Mouse (Mus musculus) kidney, embryonic 16.5 days (tissue): Measurements from ENCODE around the gene Zkscan3. TPM values are rescaled to one million over a fixed set of nuclear protein-coding genes. Genes with fewer than 3 reads are reported as not detected.
A peak's percentile ranks its signal among the peaks of the same experiment; 100 is the strongest.

Experiments
- ATAC-seq: fragments of 200-750 bp; cut with Nextera tagmentation; 2 replicates; pipeline ENCODE4 v1.8.0; 2017; ENCODE audit warnings: moderate TSS enrichment; ENCODE audit not compliant: low FRiP score, low TSS enrichment
- H3K27ac ChIP-seq: fragments of 300-500 bp; sonication (generic); 2 replicates; pipeline ENCODE4 v1.5.1; 2014; ENCODE audit warnings: low read length
- H3K27me3 ChIP-seq: fragments of 300-500 bp; sonication (generic); 2 replicates; pipeline ENCODE4 v1.6.1; 2014; ENCODE audit warnings: low read length, control low read depth, mixed read lengths; ENCODE audit not compliant: insufficient read depth
- H3K36me3 ChIP-seq: fragments of 300-500 bp; sonication (generic); 2 replicates; pipeline ENCODE4 v1.6.1; 2014; ENCODE audit warnings: low read length, control low read depth, mixed read lengths; ENCODE audit not compliant: insufficient read depth
- H3K4me1 ChIP-seq: fragments of 300-500 bp; sonication (generic); 2 replicates; pipeline ENCODE4 v1.6.1; 2014; ENCODE audit warnings: low read length, control low read depth, mixed read lengths; ENCODE audit not compliant: insufficient read depth
- H3K4me2 ChIP-seq: fragments of 300-500 bp; sonication (generic); replicated peaks from 2 replicates; pipeline ENCODE4 v1.6.1; 2014; ENCODE audit warnings: low read depth, low read length
- H3K4me3 ChIP-seq: fragments of 300-500 bp; sonication (generic); 2 replicates; pipeline ENCODE4 v1.5.1; 2014; ENCODE audit warnings: mild to moderate bottlenecking, low read length
- H3K9ac ChIP-seq: fragments of 300-500 bp; sonication (generic); replicated peaks from 2 replicates; pipeline ENCODE4 v1.6.1; 2014; ENCODE audit warnings: low read length
- H3K9me3 ChIP-seq: fragments of 300-500 bp; sonication (generic); 2 replicates; pipeline ENCODE4 v1.6.1; 2016; ENCODE audit warnings: low read length, control low read depth
- WGBS: fragments of 180-500 bp; shearing (Covaris S2); extraction: QIAGEN DNeasy Blood & Tissue Kit; methylation state at CpG from one replicate; pipeline ENCODE4 v1.1.7; 2014; 5-methylcytosine and 5-hydroxymethylcytosine counted together
- polyA plus RNA-seq: library from polyadenylated mRNA; unstranded; fragments of >200 nt; fragmentation: Nextera tagmentation; extraction: Ambion mirVana; gene quantifications from 2 replicates; pipeline ENCODE4 v1.2.1, GENCODE M21; 2015

The Zkscan3 gene
- polyA plus RNA-seq, 1 experiment from 2014 or later, result 88.0 TPM

DNA sequence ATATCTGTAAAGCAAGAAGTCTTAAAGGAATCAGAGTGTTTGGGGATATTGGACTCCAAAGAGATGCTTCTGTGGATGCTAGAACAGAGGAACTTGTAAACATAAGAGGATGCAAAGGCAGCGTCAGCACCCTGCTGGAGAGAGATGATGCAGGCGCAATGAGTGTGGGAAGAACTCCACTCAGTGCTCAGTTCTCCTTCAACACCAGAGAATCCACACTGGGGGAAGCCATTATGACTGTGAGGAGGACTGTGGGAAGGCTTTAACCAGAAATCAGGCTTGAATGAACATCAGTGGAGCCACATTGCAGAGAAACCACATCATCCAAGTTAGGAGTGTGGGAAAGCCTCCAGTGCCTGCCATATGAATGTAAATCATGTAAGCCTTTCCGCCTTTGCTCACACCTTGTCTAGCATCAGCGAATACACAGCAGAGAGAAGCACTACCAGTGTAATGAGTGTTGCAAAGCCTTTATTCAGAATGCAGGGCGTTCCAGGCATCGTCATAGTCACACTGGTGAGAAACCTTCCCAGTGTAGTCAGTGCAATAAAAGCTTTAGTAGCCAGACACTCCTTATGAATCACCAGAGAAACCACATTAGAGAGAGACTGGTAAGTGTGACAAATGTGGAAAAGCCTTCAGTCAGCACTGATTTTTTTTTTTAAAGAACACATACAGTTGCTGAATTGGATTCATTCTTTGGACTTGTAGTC lies 14.9 kb upstream of the Zkscan3 start:
- H3K27me3 ChIP-seq, result no peaks in the 10 kb centered on the region
- no peaks in the 10 kb centered on the region for H3K36me3 ChIP-seq
- H3K4me3 ChIP-seq, result no peak overlapping the region
- no peak for ATAC-seq
- no peak overlapping the region for H3K9ac ChIP-seq
- H3K27ac ChIP-seq, result no peak overlapping the region
- WGBS, result 57% methylated on average over 6 of the region's 6 CpGs
- H3K4me1 ChIP-seq, result no peaks in the 10 kb centered on the region
- no peaks in the 10 kb centered on the region for H3K9me3 ChIP-seq
- H3K4me2 ChIP-seq, result no peak overlapping the region

DNA sequence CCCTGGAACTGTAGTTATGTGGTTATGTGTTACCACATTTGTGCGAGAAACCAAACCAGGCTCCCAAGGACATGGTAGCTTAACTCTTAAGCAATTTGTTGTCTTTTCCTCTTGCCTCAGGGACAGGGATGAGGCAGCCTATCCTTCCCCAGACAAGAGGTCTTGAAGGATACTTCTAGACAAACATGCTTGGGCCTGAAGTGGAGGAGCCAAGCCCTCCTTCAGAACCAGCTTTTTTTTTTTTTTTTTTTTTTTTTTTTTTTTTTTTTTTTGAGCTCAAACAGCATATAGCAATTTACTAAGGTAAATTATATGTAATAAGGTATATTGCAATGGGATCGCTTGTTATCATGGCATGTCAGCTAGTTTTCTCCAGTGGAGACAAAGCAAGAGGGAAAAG lies 13.2 kb upstream of the Zkscan3 start:
- no peaks in the 10 kb centered on the region for H3K4me1 ChIP-seq
- no peaks in the 10 kb centered on the region for H3K36me3 ChIP-seq
- H3K9ac ChIP-seq, result no peak overlapping the region
- H3K9me3 ChIP-seq, result no peaks in the 10 kb centered on the region
- H3K4me2 ChIP-seq, result no peak overlapping the region
- H3K27ac ChIP-seq, result no peak overlapping the region
- H3K4me3 ChIP-seq, result no peak overlapping the region
- no peaks in the 10 kb centered on the region for H3K27me3 ChIP-seq
- WGBS, result 91% methylated on average over 2 of the region's 2 CpGs
- no peak for ATAC-seq

DNA sequence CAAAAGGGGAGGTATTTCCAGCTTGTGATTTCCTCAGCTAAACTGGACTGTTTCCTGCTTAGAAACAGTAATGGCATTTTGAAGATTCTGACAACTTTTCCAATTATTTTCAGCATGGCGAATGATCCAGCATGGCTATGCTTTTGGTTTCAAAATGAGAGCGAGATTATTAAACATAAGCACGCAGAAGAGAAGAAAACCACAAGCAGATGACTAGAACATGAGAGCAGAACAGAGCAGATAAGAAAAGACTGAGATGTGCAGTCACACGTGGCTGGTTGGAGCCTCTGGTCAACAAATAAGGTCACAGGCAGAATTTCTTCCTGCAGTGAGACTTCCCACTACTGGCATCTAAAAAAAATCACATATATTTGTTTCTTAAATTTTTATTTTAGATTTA lies 12.7 kb upstream of the Zkscan3 start:
- Histone ChIP-seq H3K36me3 (no peaks in the 10 kb centered on the region), H3K4me1 (no peaks in the 10 kb centered on the region), H3K27ac (no peak overlapping the region), H3K4me3 (no peak overlapping the region), H3K9ac (no peak overlapping the region), H3K9me3 (no peaks in the 10 kb centered on the region), H3K4me2 (no peak overlapping the region), H3K27me3 (no peaks in the 10 kb centered on the region)
- WGBS, result 81% methylated on average over 4 of the region's 4 CpGs
- no peak for ATAC-seq

DNA sequence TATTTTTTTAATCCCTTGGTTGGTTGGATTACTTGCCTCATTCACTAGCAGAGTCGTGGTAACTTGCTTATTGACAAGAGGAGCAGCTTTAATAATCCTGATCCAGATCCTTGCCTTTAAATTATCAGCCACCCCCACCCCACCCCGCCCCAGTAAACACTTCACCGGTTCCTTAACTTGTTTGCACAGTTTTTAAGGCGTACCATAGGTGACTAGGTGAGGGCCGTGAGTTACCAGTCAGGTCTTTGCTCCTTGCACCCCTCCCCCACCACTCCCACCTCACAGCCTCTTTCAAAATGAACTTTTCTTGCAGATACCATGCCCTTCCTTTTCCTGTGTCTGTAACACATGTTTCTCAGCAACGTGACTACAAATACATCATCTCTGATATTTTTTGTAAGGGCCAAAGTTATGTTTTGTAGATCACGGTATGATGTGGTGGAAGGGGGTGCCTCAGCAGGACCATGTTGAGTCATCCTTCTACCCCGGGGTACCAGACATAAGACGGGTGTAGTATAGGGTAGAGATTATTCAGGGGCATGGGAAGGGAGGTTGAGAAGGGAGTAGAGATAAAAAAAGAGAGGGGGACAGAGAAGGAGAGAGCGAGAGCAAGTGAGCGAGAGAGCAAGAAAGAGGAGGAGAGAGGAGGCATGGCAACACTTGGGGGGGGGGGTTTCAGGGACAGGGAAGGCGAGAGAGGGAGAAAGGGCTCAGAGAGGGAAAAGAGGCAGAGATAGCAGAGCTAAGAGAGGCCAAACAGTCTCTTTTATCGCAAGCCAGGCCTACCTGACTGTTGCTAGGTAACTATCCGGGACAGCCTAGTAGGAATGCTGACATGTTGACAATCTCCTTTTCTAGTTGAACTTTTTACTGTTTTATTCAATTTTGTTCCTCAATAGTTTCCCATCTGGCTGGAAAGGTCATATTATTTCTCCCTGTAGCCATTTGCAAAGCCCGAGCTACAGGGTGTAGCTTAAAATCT lies 12.0 kb upstream of the Zkscan3 start:
- WGBS, result 73% methylated on average over 14 of the region's 15 CpGs
- no peak overlapping the region for H3K9ac ChIP-seq
- no peak overlapping the region for H3K27ac ChIP-seq
- no peak overlapping the region for H3K4me3 ChIP-seq
- H3K36me3 ChIP-seq, result no peaks in the 10 kb centered on the region
- no peak overlapping the region for H3K4me2 ChIP-seq
- no peaks in the 10 kb centered on the region for H3K27me3 ChIP-seq
- ATAC-seq, result no peak
- H3K4me1 ChIP-seq, result no peaks in the 10 kb centered on the region
- no peaks in the 10 kb centered on the region for H3K9me3 ChIP-seq

DNA sequence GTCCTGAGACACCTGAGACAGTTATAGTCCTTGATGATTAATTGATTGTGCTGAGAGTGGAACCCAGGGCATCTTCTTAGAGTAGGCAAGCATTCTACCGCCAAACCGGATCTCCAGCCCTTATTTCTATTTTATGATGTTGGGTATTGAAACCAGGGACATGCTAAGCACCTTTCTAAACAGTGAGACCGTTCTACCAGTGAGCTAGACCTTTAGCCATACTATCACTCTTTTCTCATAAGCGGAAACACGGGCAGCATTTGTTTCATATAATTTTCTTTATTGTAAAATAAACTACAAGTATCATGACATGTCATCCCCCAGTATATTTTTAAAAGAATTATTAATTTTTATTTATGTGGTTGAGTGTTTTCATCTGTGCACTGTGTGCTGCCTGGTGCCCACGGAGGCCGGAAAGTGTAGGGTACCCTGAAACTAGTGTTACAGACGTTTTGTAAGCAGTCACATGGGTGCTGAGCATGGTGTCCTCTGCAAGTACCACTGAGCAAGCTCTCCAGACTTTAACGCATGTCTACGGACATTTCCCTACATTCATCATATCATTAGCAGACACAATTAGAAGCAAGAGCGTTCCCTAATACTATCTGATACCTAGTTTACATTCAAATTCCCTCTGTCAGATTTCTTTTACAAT lies 6.4 kb upstream of the Zkscan3 start:
- Histone ChIP-seq H3K27me3 (no peaks in the 10 kb centered on the region), H3K9me3 (no peaks in the 10 kb centered on the region), H3K4me3 (peak overlapping the region; percentile 59), H3K27ac (peak overlapping the region; percentile 76; the same call in 1 of the 2 replicates), H3K9ac (peak overlapping the region; percentile 73), H3K36me3 (no peaks in the 10 kb centered on the region), H3K4me2 (peak overlapping the region; percentile 72), H3K4me1 (peaks cover 7% of the 10 kb centered on the region; the same call in 1 of the 2 replicates)
- no peak for ATAC-seq
- 55% methylated on average over 11 of the region's 11 CpGs for WGBS

DNA sequence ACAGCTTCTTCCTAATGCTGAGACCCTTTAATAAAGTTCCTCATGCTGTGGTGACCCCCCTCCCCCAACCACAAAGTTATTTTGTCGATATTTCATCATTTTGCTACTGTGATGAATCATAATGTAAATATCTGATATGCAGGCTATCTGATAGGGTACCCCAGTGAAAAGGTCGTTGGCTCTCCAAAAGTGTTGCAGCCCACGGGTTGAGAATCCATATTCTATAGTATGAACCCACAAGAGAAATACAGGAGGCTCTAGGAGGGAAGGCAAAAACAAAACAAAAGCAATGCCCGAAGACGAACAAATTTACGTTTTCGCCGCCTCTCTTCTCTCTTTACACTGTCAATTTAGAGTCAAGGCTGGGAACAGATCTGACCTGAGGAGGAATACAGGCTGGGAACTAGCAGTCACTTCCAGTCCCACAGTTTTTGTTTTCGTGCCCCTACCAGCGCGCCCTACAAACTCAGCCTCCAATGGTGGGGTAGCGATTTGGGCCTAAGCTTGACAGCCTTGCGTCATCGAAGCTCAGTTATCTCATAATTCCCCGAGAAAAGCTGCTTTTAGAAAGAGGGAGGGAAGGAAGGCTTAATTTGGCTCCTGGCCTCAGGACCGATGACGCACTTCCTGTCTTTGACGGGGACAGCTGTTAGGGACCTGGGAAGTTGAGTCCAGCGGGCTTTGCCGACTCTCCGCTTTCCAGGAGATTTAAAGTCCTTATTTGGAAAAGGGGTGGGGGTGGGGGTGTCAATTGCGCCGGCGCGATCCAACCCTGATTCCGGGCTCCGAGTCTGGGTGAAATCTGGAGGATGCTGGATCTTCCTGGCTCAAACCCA lies 5.6 kb upstream of the Zkscan3 start:
- Histone ChIP-seq H3K4me3 (peak overlapping the region; percentile 59), H3K4me1 (peaks cover 7% of the 10 kb centered on the region; the same call in 1 of the 2 replicates), H3K4me2 (peak overlapping the region; percentile 72), H3K36me3 (no peaks in the 10 kb centered on the region), H3K9me3 (no peaks in the 10 kb centered on the region), H3K9ac (peak overlapping the region; percentile 73), H3K27me3 (no peaks in the 10 kb centered on the region), H3K27ac (peak overlapping the region; percentile 76)
- ATAC-seq, result peak; percentile 98
- WGBS, result 4% methylated on average over 26 of the region's 27 CpGs

DNA sequence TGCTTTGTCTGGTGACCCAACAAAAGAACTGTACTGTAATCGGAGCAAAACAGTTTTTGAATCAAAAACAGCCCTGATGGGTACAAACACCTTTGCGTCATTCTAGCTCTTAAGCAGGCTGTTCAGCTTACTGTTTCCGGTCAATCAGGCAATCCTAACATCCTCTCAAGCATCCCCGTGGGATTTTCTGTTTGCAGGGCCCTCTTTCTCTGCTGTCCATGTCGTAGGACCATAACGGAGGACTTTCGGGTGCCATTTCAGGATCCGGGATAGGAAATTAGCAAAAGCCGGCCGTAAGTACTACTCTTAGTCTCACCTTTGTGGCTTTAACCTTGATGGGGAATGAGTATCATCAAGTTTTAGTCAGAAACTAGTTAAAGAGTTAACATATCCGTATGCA lies 4.8 kb upstream of the Zkscan3 start:
- no peaks in the 10 kb centered on the region for H3K36me3 ChIP-seq
- H3K27me3 ChIP-seq, result no peaks in the 10 kb centered on the region
- no peak overlapping the region for H3K27ac ChIP-seq
- no peaks in the 10 kb centered on the region for H3K9me3 ChIP-seq
- 80% methylated on average over 11 of the region's 11 CpGs for WGBS
- peak overlapping the region; percentile 72; the same call in 1 of the 2 replicates for H3K4me2 ChIP-seq
- H3K4me3 ChIP-seq, result peak overlapping the region; percentile 59; the same call in 1 of the 2 replicates
- H3K9ac ChIP-seq, result no peak overlapping the region
- peaks cover 7% of the 10 kb centered on the region; the same call in 1 of the 2 replicates for H3K4me1 ChIP-seq
- ATAC-seq, result no peak

DNA sequence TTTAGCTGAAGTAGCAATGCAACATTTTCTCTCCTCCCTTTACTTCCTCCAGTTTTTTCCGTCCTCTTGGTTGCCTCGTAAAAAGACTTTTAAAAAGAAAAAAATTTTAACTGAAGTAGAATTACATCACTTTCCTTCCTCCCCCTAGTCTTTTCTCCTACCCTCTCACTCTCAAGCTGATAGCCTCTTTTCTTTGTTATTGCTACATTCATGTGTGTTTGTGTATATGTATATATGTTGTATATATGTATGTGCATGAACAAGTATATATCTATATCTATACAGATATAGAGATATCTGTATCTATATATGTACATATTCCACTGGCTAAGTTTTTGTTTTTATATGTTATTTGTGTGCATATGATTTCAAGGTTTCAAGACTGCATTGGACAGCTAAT lies 293 bp upstream of the Zkscan3 start:
- H3K27ac ChIP-seq, result no peak overlapping the region; the same call in 1 of the 2 replicates
- peak; percentile 43; the same call in 1 of the 2 replicates for ATAC-seq
- H3K4me3 ChIP-seq, result peak overlapping the region; percentile 91
- H3K4me1 ChIP-seq, result peaks cover 15% of the 10 kb centered on the region
- WGBS, result 3% methylated on average over 2 of the region's 2 CpGs
- no peaks in the 10 kb centered on the region for H3K9me3 ChIP-seq
- H3K9ac ChIP-seq, result peak overlapping the region; percentile 97
- H3K27me3 ChIP-seq, result no peaks in the 10 kb centered on the region
- H3K4me2 ChIP-seq, result peak overlapping the region; percentile 86
- H3K36me3 ChIP-seq, result peaks cover 11% of the 10 kb centered on the region
